10 mouse cellular contexts compared by ENCODE assay signal in genomic region chr10:117983271-117983670, GRCm38 (mm10).
DNase-seq lines count a peak whose midpoint lies in the region; ATAC-seq and TF ChIP-seq lines count a peak whose summit lies in the region.
"Had no signal": no experiment of that assay in that cellular context is flagged by ENCODE, and none has a peak within 500 bp of the region (broad histone marks: within the 10 kb centered on the region; RNA-seq: fewer than 3 reads in every experiment).

No protein-coding gene starts in this region.

- H3K4me2 ChIP-seq in midbrain, embryonic 11.5 days = no peak overlapping the region
- H3K4me2 ChIP-seq: embryonic facial prominence, embryonic 15.5 days; limb, embryonic 15.5 days had no signal

- no peak overlapping the region for H3K9ac ChIP-seq in midbrain, embryonic 11.5 days (ENCODE audit: low read length)
- H3K9ac ChIP-seq: embryonic facial prominence, embryonic 15.5 days; limb, embryonic 15.5 days had no signal

- H3K27me3 ChIP-seq in midbrain, embryonic 11.5 days (ENCODE audit: control insufficient read depth, insufficient read depth, low read length) = no peaks in the 10 kb centered on the region
- H3K27me3 ChIP-seq: embryonic facial prominence, embryonic 15.5 days; limb, embryonic 15.5 days had no signal

- H3K4me1 ChIP-seq in midbrain, embryonic 11.5 days (ENCODE audit: control insufficient read depth, insufficient read depth, low read length) = no peaks in the 10 kb centered on the region
- H3K4me1 ChIP-seq: embryonic facial prominence, embryonic 15.5 days had no signal

- no peaks in the 10 kb centered on the region for H3K36me3 ChIP-seq in midbrain, embryonic 11.5 days (ENCODE audit: control insufficient read depth, insufficient read depth, low read length)
- H3K36me3 ChIP-seq: embryonic facial prominence, embryonic 15.5 days; limb, embryonic 15.5 days had no signal

- WGBS in midbrain, embryonic 11.5 days = 86% methylated on average over 8 of the region's 8 CpGs

- ATAC-seq in hematopoietic stem cell, adult 5-6 weeks (replicated peaks in 1 of 2; ENCODE audit: insufficient read depth in 1 of 2, low FRiP score in 2 of 2, low TSS enrichment in 1 of 2, low read depth in 1 of 2, poor library complexity in 2 of 2, severe bottlenecking in 2 of 2) = peak; percentile 33 to 40; a peak in 1 of 4 replicates
- ATAC-seq in megakaryocyte progenitor cell, adult 5-6 weeks (replicated peaks; ENCODE audit: poor library complexity) = peak; percentile 62
- no peak for ATAC-seq in midbrain, embryonic 11.5 days (ENCODE audit: low FRiP score)

- intact Hi-C loops in gastrocnemius, adult 2 months (cut with DNase I) = no loop called here
- intact Hi-C loops in left cerebral cortex, adult 2 months (cut with DNase I) = loop anchor here (2.0 to 10.0 kb wide), 2 partner anchors 68 to 138 kb away; partner anchors contain the start of gene Rap1b

- no peak for DNase-seq in gastrocnemius, adult 2 months
- no peak for DNase-seq in gastrocnemius, postnatal 4 days (ENCODE audit: low spot score in 2 of 2)
- no peak for DNase-seq in left cerebral cortex, adult 2 months (ENCODE audit: extremely low spot score in 1 of 2, low spot score in 2 of 2)
- DNase-seq in left cerebral cortex, adult 18-20 months (ENCODE audit: low spot score in 2 of 2) = no peak
- DNase-seq in midbrain, embryonic 11.5 days (ENCODE audit: low spot score, missing footprints) = no peak
- DNase-seq in embryo, embryonic 11 days = no peak

- H3K4me3 ChIP-seq in gastrocnemius, adult 2 months = no peak overlapping the region; the same call in 1 of the 2 replicates
- no peak overlapping the region for H3K4me3 ChIP-seq in left cerebral cortex, adult 2 months
- H3K4me3 ChIP-seq in midbrain, embryonic 11.5 days (ENCODE audit: low read depth, low read length) = no peak overlapping the region
- H3K4me3 ChIP-seq: embryonic facial prominence, embryonic 15.5 days; limb, embryonic 15.5 days had no signal

- H3K9me3 ChIP-seq in midbrain, embryonic 11.5 days (ENCODE audit: control insufficient read depth, low read length) = no peaks in the 10 kb centered on the region
- H3K9me3 ChIP-seq: embryonic facial prominence, embryonic 15.5 days; limb, embryonic 15.5 days had no signal

- H3K27ac ChIP-seq in gastrocnemius, adult 2 months = peak overlapping the region; percentile 77
- peak overlapping the region; percentile 50; the same call in 1 of the 2 replicates for H3K27ac ChIP-seq in left cerebral cortex, adult 2 months
- no peak overlapping the region for H3K27ac ChIP-seq in midbrain, embryonic 11.5 days (ENCODE audit: low read depth, low read length)
- H3K27ac ChIP-seq: embryonic facial prominence, embryonic 15.5 days had no signal

- no peak for TF ChIP-seq CTCF in gastrocnemius, adult 2 months (IDR thresholded peaks at IDR 0.05)
- no peak for TF ChIP-seq CTCF in left cerebral cortex, adult 2 months (IDR thresholded peaks at IDR 0.05)
